Mouse (Mus musculus) stomach, adult 2 months (tissue): ENCODE data around the gene AV320801. TPM values are rescaled to one million over a fixed set of nuclear protein-coding genes. Genes with fewer than 3 reads are reported as not detected.

Experiments used
- polyA plus RNA-seq: library from polyadenylated mRNA; depleted of rRNA; stranded (reverse); fragments of >200 nt; gene quantifications from 2 replicates; pipeline ENCODE4 v1.2.3, GENCODE M21; 2012; rRNA removed

AV320801 gene
- not detected in 2 replicates for polyA plus RNA-seq

GRCm38 (mm10) chrX:135494288-135494687 is at the start of gene AV320801:
TSS of gene AV320801 (plus strand) at chrX:135494588.

Other genes starting within 250 kb of the AV320801 start
- gene Pramel3, start 192.3 kb upstream of the AV320801 start, polyA plus RNA-seq, result not detected in 2 replicates
- not detected in 2 replicates for gene Gm5128, start 121.3 kb upstream of the AV320801 start, polyA plus RNA-seq
- not detected in 2 replicates for gene Gm7903, start 60.8 kb upstream of the AV320801 start, polyA plus RNA-seq
- gene Nxf7, start 104.2 kb downstream of the AV320801 start, polyA plus RNA-seq, result 0.04 TPM in 1 of 2 replicates, not detected in the other
- gene Prame, start 133.1 kb downstream of the AV320801 start, polyA plus RNA-seq, result not detected in 2 replicates
- gene Tcp11x2, start 199.2 kb downstream of the AV320801 start, polyA plus RNA-seq, result not detected in 2 replicates
- not detected in 2 replicates for gene Tmsb15a, start 230.7 kb downstream of the AV320801 start, polyA plus RNA-seq
- gene Armcx5, start 248.1 kb downstream of the AV320801 start, polyA plus RNA-seq, result 0.09 and 0.19 TPM in 2 replicates
- 2.7 and 5.9 TPM in 2 replicates for gene Gprasp1, start 248.1 kb downstream of the AV320801 start, polyA plus RNA-seq